Mouse (Mus musculus) urinary bladder, postnatal 14 days (tissue): ENCODE data around the gene Arhgap33.

ENCODE experiments used
- DNase-seq: peaks from one replicate; pipeline ENCODE4 v3.0.0; 2021; ENCODE audit warnings: low spot score

Gene Arhgap33

DNA sequence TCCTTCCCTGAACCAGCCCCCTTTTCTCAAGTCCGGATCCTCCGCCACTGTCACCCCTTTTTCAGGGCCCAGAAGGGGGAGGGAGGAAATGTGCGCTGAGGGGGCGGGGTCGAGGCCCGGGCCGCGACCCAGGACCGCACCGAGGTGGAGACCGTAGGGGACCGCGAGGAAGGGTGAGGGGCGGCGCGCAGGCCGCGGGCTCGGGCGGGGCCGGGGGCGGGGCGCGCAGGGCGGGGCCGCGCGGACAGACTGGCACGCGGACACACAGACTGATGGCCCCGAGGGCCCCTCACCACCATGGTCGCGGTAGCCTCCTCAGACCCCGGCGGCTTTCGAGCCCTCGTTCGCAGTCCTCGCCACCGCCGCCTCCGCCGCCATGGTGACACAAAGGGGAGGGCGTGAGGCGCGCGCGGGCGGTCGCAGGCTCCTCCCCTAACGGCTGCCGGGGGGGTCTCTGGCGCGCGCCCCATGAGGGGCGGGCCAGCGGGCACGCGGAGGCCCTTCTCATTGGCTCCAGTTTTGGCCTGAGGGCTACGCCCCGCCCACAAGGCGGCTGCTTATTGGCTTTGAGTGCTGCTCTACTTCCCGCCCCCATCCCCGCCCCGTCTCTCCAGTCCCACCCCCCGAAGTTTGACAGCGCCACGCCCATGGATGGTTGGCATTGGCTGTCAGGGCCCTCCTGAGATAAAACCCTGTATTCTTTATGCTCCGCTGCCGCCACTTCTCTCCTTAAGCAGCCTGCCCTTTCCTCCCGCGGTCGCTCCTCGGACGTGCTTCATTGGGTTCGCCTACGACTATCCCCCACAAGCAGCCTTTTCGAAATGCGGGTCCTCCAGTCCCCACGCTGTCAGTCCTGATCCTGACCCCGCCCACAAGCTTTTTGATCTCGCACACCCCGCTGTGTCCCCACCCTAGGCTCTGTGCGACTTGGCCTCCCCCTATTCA is at the start of gene Arhgap33:
Arhgap33 (minus strand) TSS at position 428 of the 945 bp plus-strand sequence.
- DNase-seq: peak; percentile 95

DNA sequence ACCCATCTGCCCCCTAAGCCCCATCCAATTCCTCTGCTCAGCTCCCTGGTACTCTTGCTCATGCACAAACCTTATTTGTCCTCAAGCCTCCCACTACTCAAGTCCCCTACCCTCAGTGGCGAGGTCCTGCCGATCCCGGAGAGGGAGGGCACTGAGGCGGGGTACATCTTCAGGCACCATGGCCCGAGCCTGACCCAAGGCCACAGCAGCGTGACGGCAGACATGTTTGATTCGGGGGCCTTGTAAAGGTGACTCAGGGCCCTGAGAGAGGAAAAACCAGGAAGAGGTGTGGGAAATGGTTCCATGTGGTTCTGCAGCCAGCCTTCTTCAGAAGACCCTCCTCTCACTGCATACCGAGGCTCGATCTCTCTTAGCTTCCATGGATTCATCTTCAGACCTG is 49.5 kb upstream of the Arhgap33 start:
- no peak for DNase-seq

GRCm38 (mm10) chr7:30581547-30581946 is 46.7 kb upstream of the Arhgap33 start:
- DNase-seq: no peak

- no peak for DNase-seq
These were observed 45.1 kb upstream of the Arhgap33 start for GRCm38 (mm10) chr7:30579950-30580349.

- peak; percentile 58 for DNase-seq
These were observed 38.1 kb upstream of the Arhgap33 start for GRCm38 (mm10) chr7:30572969-30573368.

DNA sequence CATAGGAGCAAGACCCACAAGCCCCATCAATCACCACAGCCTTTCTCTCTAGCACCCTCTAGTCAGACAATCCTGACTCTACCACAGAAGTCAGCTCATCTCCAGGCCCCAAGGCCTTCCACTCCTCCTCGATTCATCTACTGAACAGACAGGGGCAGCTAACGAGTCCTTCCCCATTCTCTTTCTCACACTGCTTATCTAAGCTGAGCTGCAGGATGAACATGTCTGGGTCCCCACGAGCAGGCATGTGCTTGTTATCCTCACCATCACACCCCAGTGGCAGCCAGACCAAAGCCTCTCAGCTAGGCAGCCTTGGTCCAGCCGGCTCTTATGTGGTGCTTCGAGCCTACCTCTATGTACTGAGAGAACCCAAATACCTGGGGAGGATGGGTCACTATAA is 37.5 kb upstream of the Arhgap33 start:
- DNase-seq: no peak

DNA sequence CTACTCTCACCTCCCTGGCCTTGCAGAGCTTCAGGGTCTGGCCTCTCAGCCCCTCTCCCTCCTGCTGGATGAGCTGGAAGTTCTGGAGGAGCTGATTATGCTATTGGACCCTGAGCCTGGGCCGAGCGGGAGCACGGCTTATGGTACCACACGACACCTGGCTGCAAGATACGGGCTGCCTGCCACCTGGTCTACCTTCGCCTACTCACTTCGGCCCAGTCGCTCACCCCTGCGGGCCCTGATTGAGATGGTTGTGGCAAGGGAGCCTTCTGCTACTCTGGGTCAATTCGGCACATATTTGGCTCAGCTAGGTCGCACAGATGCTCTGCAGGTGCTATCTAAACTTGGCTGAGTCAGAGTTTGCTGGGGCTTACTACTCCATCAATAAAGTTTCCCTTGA is 32.7 kb upstream of the Arhgap33 start:
- DNase-seq: no peak

GRCm38 (mm10) chr7:30566033-30566432 is 31.2 kb upstream of the Arhgap33 start:
- no peak for DNase-seq

- DNase-seq: no peak
These were observed 30.2 kb upstream of the Arhgap33 start, which contains the start of gene Igflr1 for GRCm38 (mm10) chr7:30564970-30565571. Gene Igflr1, plus strand, starts transcription at chr7:30565427.

DNA sequence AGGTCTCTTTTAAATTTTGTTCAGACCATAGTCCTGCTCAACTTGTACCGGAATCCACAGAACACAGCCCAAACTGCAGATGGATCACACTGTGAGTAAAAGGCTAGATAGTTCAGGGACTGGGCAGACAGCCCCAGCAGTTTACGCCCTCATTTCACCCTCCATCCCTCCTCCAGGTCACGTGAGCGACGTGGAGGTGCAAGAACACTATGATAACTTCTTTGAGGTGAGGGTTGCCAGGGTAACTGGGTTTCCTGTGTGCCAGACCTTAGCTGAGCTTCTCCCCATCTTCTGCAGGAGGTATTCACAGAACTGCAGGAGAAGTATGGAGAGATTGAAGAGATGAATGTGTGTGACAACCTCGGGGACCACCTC is 29.0 kb upstream of the Arhgap33 start:
- no peak for DNase-seq

DNA sequence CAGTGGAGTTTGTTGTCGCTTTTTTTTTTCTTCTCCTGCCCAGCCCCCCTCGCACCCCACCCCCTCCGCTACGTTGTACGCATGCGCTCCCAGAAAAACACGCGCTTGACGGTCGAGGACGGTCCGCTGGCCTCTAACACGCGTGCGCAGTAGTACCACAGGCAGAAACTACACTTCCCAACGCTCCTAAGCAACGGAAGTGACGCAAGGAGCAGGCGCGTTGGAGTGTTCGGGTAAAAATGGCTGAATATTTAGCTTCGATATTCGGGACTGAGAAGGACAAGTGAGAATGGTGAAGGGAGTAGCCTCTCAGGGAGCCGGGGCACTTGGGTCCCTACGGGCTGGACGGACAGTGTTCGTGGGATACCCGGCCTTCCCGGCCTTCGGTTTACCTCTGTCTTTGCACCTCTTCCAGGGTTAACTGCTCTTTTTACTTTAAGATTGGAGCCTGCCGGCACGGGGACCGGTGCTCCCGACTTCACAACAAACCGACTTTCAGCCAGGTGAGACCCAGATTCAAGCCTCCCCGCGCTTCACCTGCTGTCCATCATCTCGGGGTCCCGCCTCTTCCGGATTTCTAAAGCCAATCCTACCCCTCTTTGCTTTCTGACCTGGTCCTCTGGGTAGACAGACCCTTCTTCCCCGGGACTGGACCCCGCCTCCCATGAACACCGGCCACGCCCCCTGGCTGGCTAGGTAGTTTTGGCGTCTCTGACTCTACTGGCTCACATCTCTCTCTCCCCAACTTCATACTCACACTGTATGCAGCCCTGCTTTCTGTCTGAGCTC is 28.5 kb upstream of the Arhgap33 start, which contains the start of the genes U2af1l4, Gm49396 and Psenen:
U2af1l4 (plus strand) TSS at position 185 of the 789 bp plus-strand sequence.
Gm49396 (plus strand) TSS at position 228 of the 789 bp plus-strand sequence.
Psenen (minus strand) TSS at position 511 of the 789 bp plus-strand sequence.
- DNase-seq: peak; percentile 97

DNA sequence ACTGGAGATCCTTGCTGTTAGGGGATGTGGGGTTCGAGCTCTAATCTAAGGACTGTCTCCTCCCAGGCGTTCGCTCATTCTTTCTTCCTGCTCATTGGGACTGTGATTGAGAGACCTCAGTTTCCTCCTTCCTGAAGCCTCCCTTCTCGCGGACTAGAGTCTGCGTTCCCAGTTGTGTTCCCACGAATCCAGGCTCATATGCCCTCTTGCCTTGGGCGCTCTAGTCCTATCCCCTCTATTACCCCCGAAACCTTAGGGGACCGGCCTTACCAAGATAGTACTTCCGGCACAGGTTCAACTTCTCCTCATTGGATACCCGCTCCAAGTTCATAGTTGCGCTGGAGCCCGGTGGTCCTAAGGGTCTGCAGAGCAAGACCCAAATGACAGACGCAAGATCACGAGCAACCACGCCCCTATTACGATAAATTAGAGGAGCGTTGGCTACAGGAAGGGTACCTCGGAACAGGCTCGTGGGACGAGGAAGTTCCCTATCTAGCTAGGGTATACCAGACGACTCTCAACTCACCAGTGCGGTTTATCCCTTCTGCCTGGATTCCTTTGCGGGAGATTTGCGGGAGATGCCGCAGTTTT is 27.8 kb upstream of the Arhgap33 start:
- DNase-seq: no peak

GRCm38 (mm10) chr7:30560296-30560695 is 25.4 kb upstream of the Arhgap33 start:
- no peak for DNase-seq

DNA sequence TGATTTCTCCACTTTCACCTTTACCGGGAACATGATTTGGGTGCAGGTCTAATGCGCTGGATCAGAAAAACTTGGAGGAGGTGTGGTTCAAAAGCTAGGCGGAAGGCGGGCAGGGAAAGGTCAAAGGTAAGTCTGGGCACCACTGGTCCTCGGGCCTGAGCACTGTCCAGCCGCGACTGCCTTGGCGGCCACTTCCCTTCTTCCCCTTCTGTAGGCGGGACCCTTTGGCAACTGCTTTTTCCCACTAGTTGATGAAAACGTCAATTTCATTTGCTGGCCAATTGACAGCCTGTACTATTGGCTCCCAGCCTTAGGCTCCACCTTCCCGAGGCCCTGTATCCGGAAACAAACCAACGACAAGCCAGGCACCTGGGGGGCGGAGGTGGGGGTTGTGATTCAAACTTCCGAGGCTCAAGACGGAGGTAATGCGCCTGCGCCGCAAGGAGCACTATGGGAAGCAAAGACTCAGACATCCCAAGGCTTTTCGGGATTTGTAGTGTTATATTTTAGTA is 24.6 kb upstream of the Arhgap33 start, which contains the start of gene Lin37:
Lin37 (minus strand) TSS at position 396 of the 512 bp plus-strand sequence.
- peak; percentile 97 for DNase-seq

DNA sequence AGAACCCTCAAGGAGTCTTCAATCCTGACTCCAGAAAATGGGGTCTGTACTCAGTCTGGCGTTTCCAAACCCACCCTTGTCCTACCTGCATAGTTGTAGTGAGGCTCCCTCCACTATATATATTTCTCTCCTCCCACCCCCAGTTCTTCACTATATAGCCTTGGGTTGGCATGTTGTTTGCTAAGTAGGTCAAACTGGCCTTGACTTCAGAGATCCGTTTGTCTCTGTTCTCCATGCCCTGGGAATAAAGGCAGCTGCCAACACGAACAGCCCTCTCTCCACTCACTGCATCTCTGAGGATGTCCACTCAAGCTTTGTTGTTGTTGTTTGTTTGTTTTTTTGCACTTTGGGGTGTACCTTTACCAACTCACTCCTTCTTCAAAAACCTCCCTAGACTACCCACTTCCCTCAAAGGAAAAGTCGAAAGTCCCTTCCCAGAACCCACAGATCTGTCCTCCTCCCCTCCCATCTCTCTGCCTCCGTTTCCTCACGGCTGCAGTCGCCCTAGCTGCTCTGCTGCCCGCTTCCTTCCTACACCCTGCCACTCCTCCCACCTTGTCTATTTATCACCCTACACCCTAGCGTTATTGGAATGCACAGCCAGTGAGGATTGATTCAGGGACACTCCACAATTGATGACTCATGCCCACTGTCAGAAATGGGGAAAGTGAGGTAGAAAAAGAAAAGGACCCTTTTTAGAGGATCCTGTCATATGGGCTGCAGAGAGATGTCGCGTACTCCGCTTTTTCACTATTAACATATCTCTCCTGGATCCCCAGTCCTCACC is 24.0 kb upstream of the Arhgap33 start:
- no peak for DNase-seq

- DNase-seq: no peak
These were observed 23.1 kb upstream of the Arhgap33 start for GRCm38 (mm10) chr7:30557901-30558514.

- DNase-seq: no peak
These were observed 22.2 kb upstream of the Arhgap33 start for GRCm38 (mm10) chr7:30556894-30557536.

GRCm38 (mm10) chr7:30553810-30554584 is 19.1 kb upstream of the Arhgap33 start:
- no peak for DNase-seq
